Mouse (Mus musculus): ENCODE data around the gene Gm20388. TPM values are rescaled to one million over a fixed set of nuclear protein-coding genes. Genes with fewer than 3 reads are reported as not detected.
"Not testable (repeated sequence)": the region's sequence is repeated elsewhere in the genome, so short reads cannot be mapped to it uniquely, and the experiment has no call there.

Gene Gm20388
- total and polyA plus RNA-seq, 3 experiments, result 0.02 to 0.05 TPM; not detected in 1

DNA sequence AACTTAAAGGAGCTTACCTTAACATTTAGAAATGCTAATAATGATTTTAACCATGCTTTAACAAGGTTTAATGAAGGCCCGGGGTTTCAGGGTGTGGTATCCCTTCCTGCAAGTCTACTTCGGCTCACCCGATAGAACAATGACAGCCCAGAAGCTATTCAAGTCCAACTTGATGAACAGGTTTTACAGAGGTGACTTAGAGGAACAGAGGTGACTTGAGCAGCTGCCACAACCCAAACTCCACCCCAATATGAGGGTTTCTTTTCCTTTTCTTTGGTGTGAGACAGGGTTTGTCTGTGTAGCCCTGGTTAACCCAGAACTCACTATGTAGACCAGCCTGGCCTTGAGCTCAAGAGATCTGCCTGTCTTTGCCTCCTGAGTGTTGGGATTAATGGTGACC is 4083.4 kb downstream of the Gm20388 start:
- Histone ChIP-seq H3K36me3 (replicated peaks) (peaks cover 61% of the 10 kb centered on the region), H3K4me3 (ENCODE audit: low read depth, low read length) (no peak overlapping the region)
- no peak for ATAC-seq (ENCODE audit: extremely low read depth, insufficient number of reproducible peaks, low FRiP score, poor library complexity, severe bottlenecking)

DNA sequence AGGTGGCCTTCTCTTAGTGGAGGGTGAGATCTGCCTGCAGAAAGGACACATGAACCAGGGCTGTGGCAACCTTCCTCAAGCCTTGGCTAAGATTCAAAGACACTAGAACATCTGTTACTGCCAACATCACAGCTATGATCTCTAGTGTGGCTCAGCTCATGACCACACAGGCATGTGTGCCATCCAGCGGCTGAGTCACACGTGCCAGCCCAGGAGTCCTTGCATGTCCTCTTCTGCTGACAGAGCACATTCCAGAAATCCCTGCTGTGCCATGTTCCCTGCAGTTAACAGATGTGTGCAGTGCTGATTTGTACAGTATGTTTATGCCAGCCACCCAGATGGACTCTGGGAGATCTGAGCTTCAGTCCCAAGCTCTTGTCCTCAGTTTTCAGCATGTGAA is 4088.9 kb downstream of the Gm20388 start:
- Histone ChIP-seq H3K4me3 (ENCODE audit: low read depth, low read length) (no peak overlapping the region), H3K27me3 (ENCODE audit: insufficient read depth, low read length) (no peaks in the 10 kb centered on the region), H3K36me3 (replicated peaks) (peaks cover 95% of the 10 kb centered on the region), H3K9me3 (replicated peaks) (no peaks in the 10 kb centered on the region), H3K4me1 (ENCODE audit: insufficient read depth, low read depth, low read length) (peaks cover 32% of the 10 kb centered on the region)
- no peak; the same call in 1 of the 2 replicates for ATAC-seq (ENCODE audit: extremely low read depth, insufficient number of reproducible peaks, low FRiP score, poor library complexity, severe bottlenecking)
- no peak for TF ChIP-seq CTCF (IDR thresholded peaks at IDR 0.05; ENCODE audit: low read depth, low read length)
- no peak for TF ChIP-seq GATA2 (IDR thresholded peaks at IDR 0.05; ENCODE audit: borderline replicate concordance, low read depth, low read length)
- no peak for TF ChIP-seq TAL1 (conservative IDR thresholded peaks at IDR 0.05; ENCODE audit: low read depth, low read length)
- TF ChIP-seq GATA1 (IDR thresholded peaks at IDR 0.05; ENCODE audit: borderline replicate concordance, low read length), result no peak
- TF ChIP-seq POLR2AphosphoS5 (IDR thresholded peaks at IDR 0.05; ENCODE audit: insufficient replicate concordance, low read depth, low read length), result no peak
- DNase-seq (ENCODE audit: low spot score), result no peak

More for the DNA sequence above, 4083.4 kb downstream of the Gm20388 start:
- Histone ChIP-seq H3K9me3 (replicated peaks) (no peaks in the 10 kb centered on the region), H3K4me1 (ENCODE audit: insufficient read depth, low read depth, low read length) (peaks cover 47% of the 10 kb centered on the region), H3K27me3 (ENCODE audit: insufficient read depth, low read length) (no peaks in the 10 kb centered on the region)
- TF ChIP-seq GATA2 (IDR thresholded peaks at IDR 0.05; ENCODE audit: borderline replicate concordance, low read depth, low read length) (no peak), TAL1 (conservative IDR thresholded peaks at IDR 0.05; ENCODE audit: low read depth, low read length) (no peak), GATA1 (IDR thresholded peaks at IDR 0.05; ENCODE audit: borderline replicate concordance, low read length) (no peak), CTCF (IDR thresholded peaks at IDR 0.05; ENCODE audit: low read depth, low read length) (no peak)
- no peak for DNase-seq (ENCODE audit: low spot score)

DNA sequence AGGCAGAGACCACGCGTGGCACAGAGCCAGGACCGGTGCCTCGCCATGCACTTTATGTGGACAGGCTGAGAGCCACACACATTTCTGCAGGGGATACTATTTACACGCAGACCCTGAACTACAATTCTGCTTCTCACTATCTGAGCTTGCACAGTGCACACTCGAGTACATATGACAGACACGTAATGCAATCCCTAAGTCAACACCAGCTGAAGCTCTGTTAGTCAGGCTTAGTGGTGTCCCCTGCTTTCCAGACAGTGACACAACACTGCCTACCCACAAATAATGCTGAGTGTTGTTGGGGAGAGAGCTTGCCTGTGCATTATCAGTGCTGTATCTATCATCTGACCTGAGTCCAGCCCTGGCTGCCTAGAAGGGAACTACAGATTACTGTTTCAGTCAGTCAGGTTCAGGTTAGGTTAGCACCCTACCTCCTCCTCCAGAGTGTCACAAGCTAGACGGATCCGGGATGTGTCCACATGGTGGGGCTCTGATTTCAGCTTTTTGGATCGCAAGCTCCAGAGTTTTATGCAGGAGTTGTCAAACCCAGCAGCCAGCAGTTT is 4092.0 kb downstream of the Gm20388 start:
- H3K4me1 ChIP-seq (ENCODE audit: insufficient read depth, low read depth, low read length), result peaks cover 27% of the 10 kb centered on the region
- TF ChIP-seq GATA2 (IDR thresholded peaks at IDR 0.05; ENCODE audit: borderline replicate concordance, low read depth, low read length), result no peak
- TF ChIP-seq CTCF (IDR thresholded peaks at IDR 0.05; ENCODE audit: low read depth, low read length), result no peak
- TF ChIP-seq GATA1 (IDR thresholded peaks at IDR 0.05; ENCODE audit: borderline replicate concordance, low read length), result no peak
- no peak for TF ChIP-seq TAL1 (conservative IDR thresholded peaks at IDR 0.05; ENCODE audit: low read depth, low read length)
- no peak for TF ChIP-seq POLR2AphosphoS5 (IDR thresholded peaks at IDR 0.05; ENCODE audit: insufficient replicate concordance, low read depth, low read length)
- no peak for ATAC-seq (ENCODE audit: extremely low read depth, insufficient number of reproducible peaks, low FRiP score, poor library complexity, severe bottlenecking)
- H3K27me3 ChIP-seq (ENCODE audit: insufficient read depth, low read length), result no peaks in the 10 kb centered on the region
- peaks cover 99% of the 10 kb centered on the region for H3K36me3 ChIP-seq (replicated peaks)
- DNase-seq (ENCODE audit: low spot score), result no peak
- H3K9me3 ChIP-seq (replicated peaks), result no peaks in the 10 kb centered on the region
- no peak overlapping the region for H3K4me3 ChIP-seq (ENCODE audit: low read depth, low read length)

DNA sequence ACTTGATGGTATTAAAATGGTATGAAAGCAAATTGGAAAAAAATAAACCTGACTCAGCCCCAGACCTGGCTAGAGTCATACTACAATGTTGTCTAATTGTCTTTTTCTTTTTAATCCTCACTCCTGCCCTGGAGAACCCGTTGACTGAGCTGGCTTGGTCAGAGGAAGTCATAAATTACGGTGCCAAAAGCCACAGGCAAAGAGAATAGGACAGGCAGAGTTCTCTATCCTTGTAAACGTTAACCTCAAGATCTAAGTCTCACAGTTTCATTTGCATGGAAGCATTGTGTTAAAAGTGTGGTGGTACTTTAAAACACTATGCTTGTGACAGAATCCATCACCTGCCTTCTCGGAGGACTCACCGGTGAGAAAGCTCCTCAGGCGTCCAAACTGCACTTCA is 4097.2 kb downstream of the Gm20388 start:
- no peaks in the 10 kb centered on the region for H3K27me3 ChIP-seq (ENCODE audit: insufficient read depth, low read length)
- TF ChIP-seq GATA2 (IDR thresholded peaks at IDR 0.05; ENCODE audit: borderline replicate concordance, low read depth, low read length), result no peak
- TF ChIP-seq GATA1 (IDR thresholded peaks at IDR 0.05; ENCODE audit: borderline replicate concordance, low read length), result no peak
- no peak for TF ChIP-seq TAL1 (conservative IDR thresholded peaks at IDR 0.05; ENCODE audit: low read depth, low read length)
- TF ChIP-seq POLR2AphosphoS5 (IDR thresholded peaks at IDR 0.05; ENCODE audit: insufficient replicate concordance, low read depth, low read length), result no peak
- TF ChIP-seq CTCF (IDR thresholded peaks at IDR 0.05; ENCODE audit: low read depth, low read length), result no peak
- H3K9me3 ChIP-seq (replicated peaks), result no peaks in the 10 kb centered on the region
- ATAC-seq (ENCODE audit: extremely low read depth, insufficient number of reproducible peaks, low FRiP score, poor library complexity, severe bottlenecking), result no peak
- peaks cover 28% of the 10 kb centered on the region for H3K4me1 ChIP-seq (ENCODE audit: insufficient read depth, low read depth, low read length)
- peaks cover 86% of the 10 kb centered on the region for H3K36me3 ChIP-seq (replicated peaks)
- no peak overlapping the region for H3K4me3 ChIP-seq (ENCODE audit: low read depth, low read length)
- no peak for DNase-seq (ENCODE audit: low spot score)

DNA sequence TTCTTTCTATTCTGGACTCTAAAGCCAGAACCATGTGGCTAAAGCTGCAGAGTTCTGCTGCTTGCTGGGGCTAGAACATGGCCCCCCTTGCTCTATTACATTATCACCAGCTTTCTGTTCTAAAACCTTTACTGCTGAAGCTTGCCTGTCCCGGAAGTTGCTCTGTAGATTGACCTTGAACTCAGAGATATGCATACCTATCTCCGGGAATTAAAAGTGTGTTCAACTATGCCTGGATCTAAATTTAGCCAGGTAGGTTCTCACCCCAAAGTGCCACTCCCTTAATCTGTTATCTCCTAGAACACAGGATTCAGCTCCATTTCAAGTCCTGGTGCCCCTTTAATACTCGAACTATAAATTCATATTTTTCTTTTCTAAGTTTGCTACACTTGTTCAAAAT is 4100.9 kb downstream of the Gm20388 start:
- TF ChIP-seq TAL1 (conservative IDR thresholded peaks at IDR 0.05; ENCODE audit: low read depth, low read length) (no peak), CTCF (IDR thresholded peaks at IDR 0.05; ENCODE audit: low read depth, low read length) (no peak), POLR2AphosphoS5 (IDR thresholded peaks at IDR 0.05; ENCODE audit: insufficient replicate concordance, low read depth, low read length) (no peak), GATA1 (IDR thresholded peaks at IDR 0.05; ENCODE audit: borderline replicate concordance, low read length) (no peak), GATA2 (IDR thresholded peaks at IDR 0.05; ENCODE audit: borderline replicate concordance, low read depth, low read length) (no peak)
- peaks cover 71% of the 10 kb centered on the region for H3K36me3 ChIP-seq (replicated peaks)
- ATAC-seq (ENCODE audit: extremely low read depth, insufficient number of reproducible peaks, low FRiP score, poor library complexity, severe bottlenecking), result no peak

DNA sequence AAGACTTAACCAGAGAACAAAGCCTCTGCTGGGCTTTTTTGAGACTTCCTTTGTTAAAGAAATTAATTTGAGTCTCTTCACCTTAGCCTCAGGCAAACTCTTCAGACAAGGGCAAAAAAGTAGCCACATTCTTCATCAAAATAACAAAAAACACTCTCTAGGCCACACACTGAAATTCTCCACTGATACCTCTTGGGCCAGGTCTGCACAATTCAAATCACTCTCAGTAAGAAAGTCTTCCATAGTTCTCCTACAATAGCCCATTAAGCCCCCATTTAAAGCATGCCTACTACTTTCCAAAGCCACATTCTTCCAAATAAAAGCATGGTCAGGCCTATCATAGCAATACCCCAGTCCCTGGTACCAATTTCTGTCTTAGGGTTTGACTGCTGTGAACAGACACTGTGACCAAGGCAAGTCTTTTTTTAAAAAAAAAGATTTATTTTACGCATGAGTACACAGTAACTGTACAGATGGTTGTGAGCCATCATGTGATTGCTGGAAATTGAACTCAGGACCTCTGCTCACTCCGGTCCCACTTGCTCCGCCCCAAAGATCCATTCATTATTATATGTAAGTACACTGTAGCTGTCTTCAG is 4101.4 kb downstream of the Gm20388 start:
- Histone ChIP-seq H3K4me3 (ENCODE audit: low read depth, low read length) (no peak overlapping the region), H3K36me3 (replicated peaks) (peaks cover 70% of the 10 kb centered on the region), H3K9me3 (replicated peaks) (no peaks in the 10 kb centered on the region), H3K27me3 (ENCODE audit: insufficient read depth, low read length) (no peaks in the 10 kb centered on the region), H3K4me1 (ENCODE audit: insufficient read depth, low read depth, low read length) (peaks cover 54% of the 10 kb centered on the region)
- DNase-seq (ENCODE audit: low spot score) (no peak), ATAC-seq (ENCODE audit: extremely low read depth, insufficient number of reproducible peaks, low FRiP score, poor library complexity, severe bottlenecking) (no peak)
- TF ChIP-seq TAL1 (conservative IDR thresholded peaks at IDR 0.05; ENCODE audit: low read depth, low read length) (no peak), POLR2AphosphoS5 (IDR thresholded peaks at IDR 0.05; ENCODE audit: insufficient replicate concordance, low read depth, low read length) (no peak), GATA1 (IDR thresholded peaks at IDR 0.05; ENCODE audit: borderline replicate concordance, low read length) (no peak), CTCF (IDR thresholded peaks at IDR 0.05; ENCODE audit: low read depth, low read length) (no peak), GATA2 (IDR thresholded peaks at IDR 0.05; ENCODE audit: borderline replicate concordance, low read depth, low read length) (no peak)

More for the DNA sequence above, 4100.9 kb downstream of the Gm20388 start:
- H3K4me1 ChIP-seq (ENCODE audit: insufficient read depth, low read depth, low read length), result peaks cover 49% of the 10 kb centered on the region
- H3K27me3 ChIP-seq (ENCODE audit: insufficient read depth, low read length), result no peaks in the 10 kb centered on the region
- H3K4me3 ChIP-seq (ENCODE audit: low read depth, low read length), result no peak overlapping the region
- no peak for DNase-seq (ENCODE audit: low spot score)
- no peaks in the 10 kb centered on the region for H3K9me3 ChIP-seq (replicated peaks)

DNA sequence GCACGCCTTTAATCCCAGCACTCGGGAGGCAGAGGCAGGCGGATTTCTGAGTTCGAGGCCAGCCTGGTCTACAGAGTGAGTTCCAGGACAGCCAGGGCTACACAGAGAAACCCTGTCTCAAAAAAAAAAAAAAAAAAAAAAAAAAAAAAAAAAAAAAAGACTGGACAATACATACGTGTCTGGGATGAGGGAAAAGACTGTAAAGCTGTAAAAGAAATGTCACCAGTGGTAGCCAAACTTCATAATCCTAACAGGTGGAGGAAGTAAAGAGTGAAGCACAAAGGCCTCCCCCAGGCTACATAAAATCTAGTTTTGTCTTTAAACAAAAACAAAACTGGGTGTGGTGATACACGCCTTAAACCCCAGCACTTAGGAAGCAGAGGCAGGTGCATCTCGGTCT is 4103.7 kb downstream of the Gm20388 start:
- not testable (repeated sequence) for H3K9me3 ChIP-seq (replicated peaks); ATAC-seq (ENCODE audit: extremely low read depth, insufficient number of reproducible peaks, low FRiP score, poor library complexity, severe bottlenecking); H3K4me3 ChIP-seq (ENCODE audit: low read depth, low read length); DNase-seq (ENCODE audit: low spot score); H3K27me3 ChIP-seq (ENCODE audit: insufficient read depth, low read length)
- peaks cover 64% of the 10 kb centered on the region for H3K36me3 ChIP-seq (replicated peaks)
- H3K4me1 ChIP-seq (ENCODE audit: insufficient read depth, low read depth, low read length), result peaks cover 74% of the 10 kb centered on the region

Data from G1E (cell line).